Mouse (Mus musculus): ENCODE data around the gene Fam219b. TPM values are rescaled to one million over a fixed set of nuclear protein-coding genes. Genes with fewer than 3 reads are reported as not detected.

Fam219b gene
- total RNA-seq (2014; fragmentation: Nextera tagmentation), result 7.3 and 7.5 TPM in 2 replicates
- 11.4 and 12.6 TPM in 2 replicates for total RNA-seq (2017)

- peak; percentile 94 for ATAC-seq (replicated peaks; ENCODE audit: poor library complexity, severe bottlenecking)
These were observed at the start of gene Fam219b for GRCm38 (mm10) chr9:57537044-57537727. TSS of gene Fam219b (plus strand) at chr9:57537528.

- ATAC-seq (replicated peaks; ENCODE audit: poor library complexity, severe bottlenecking), result peak; percentile 55
These were observed 49.5 kb upstream of the Fam219b start for GRCm38 (mm10) chr9:57487807-57488206.

- ATAC-seq (replicated peaks; ENCODE audit: poor library complexity, severe bottlenecking), result no peak
These were observed 43.8 kb upstream of the Fam219b start for GRCm38 (mm10) chr9:57493532-57493931.

GRCm38 (mm10) chr9:57494970-57495369 lies 42.4 kb upstream of the Fam219b start:
- no peak for ATAC-seq (replicated peaks; ENCODE audit: poor library complexity, severe bottlenecking)

GRCm38 (mm10) chr9:57497236-57497635 lies 40.1 kb upstream of the Fam219b start:
- no peak for ATAC-seq (replicated peaks; ENCODE audit: poor library complexity, severe bottlenecking)

- ATAC-seq (replicated peaks; ENCODE audit: poor library complexity, severe bottlenecking), result no peak
These were observed 38.8 kb upstream of the Fam219b start for GRCm38 (mm10) chr9:57498536-57498935.

- ATAC-seq (replicated peaks; ENCODE audit: poor library complexity, severe bottlenecking), result no peak
These were observed 35.9 kb upstream of the Fam219b start for GRCm38 (mm10) chr9:57501452-57501851.

GRCm38 (mm10) chr9:57501861-57502260 lies 35.5 kb upstream of the Fam219b start:
- ATAC-seq (replicated peaks; ENCODE audit: poor library complexity, severe bottlenecking), result no peak

- no peak for ATAC-seq (replicated peaks; ENCODE audit: poor library complexity, severe bottlenecking)
These were observed 34.3 kb upstream of the Fam219b start for GRCm38 (mm10) chr9:57502911-57503621.

- ATAC-seq (replicated peaks; ENCODE audit: poor library complexity, severe bottlenecking), result peak; percentile 31
These were observed 33.5 kb upstream of the Fam219b start, which contains the start of gene Rpp25 for GRCm38 (mm10) chr9:57503622-57504380. TSS of gene Rpp25 (plus strand) at chr9:57504026.

- peak; percentile 67 for ATAC-seq (replicated peaks; ENCODE audit: poor library complexity, severe bottlenecking)
These were observed 33.0 kb upstream of the Fam219b start for GRCm38 (mm10) chr9:57504381-57504700.

GRCm38 (mm10) chr9:57504891-57505290 lies 32.4 kb upstream of the Fam219b start:
- ATAC-seq (replicated peaks; ENCODE audit: poor library complexity, severe bottlenecking), result no peak

GRCm38 (mm10) chr9:57505700-57506099 lies 31.6 kb upstream of the Fam219b start:
- ATAC-seq (replicated peaks; ENCODE audit: poor library complexity, severe bottlenecking), result 0 out of 2 replicates have a peak, but pooled peaks have one; percentile 17

GRCm38 (mm10) chr9:57510577-57510976 lies 26.8 kb upstream of the Fam219b start:
- ATAC-seq (replicated peaks; ENCODE audit: poor library complexity, severe bottlenecking), result peak; percentile 50

- peak; percentile 39 for ATAC-seq (replicated peaks; ENCODE audit: poor library complexity, severe bottlenecking)
These were observed 20.2 kb upstream of the Fam219b start for GRCm38 (mm10) chr9:57517113-57517512.

GRCm38 (mm10) chr9:57520375-57521055 lies 16.8 kb upstream of the Fam219b start:
- no peak for ATAC-seq (replicated peaks; ENCODE audit: poor library complexity, severe bottlenecking)

GRCm38 (mm10) chr9:57521056-57521911 lies 16.0 kb upstream of the Fam219b start, which contains the start of gene Cox5a:
TSS of gene Cox5a (plus strand) at chr9:57521274.
- ATAC-seq (replicated peaks; ENCODE audit: poor library complexity, severe bottlenecking), result peak; percentile 84

GRCm38 (mm10) chr9:57522114-57522860 lies 15.0 kb upstream of the Fam219b start:
- ATAC-seq (replicated peaks; ENCODE audit: poor library complexity, severe bottlenecking), result no peak

- no peak for ATAC-seq (replicated peaks; ENCODE audit: poor library complexity, severe bottlenecking)
These were observed 14.5 kb upstream of the Fam219b start for GRCm38 (mm10) chr9:57522861-57523246.

All from granulocyte monocyte progenitor cell, adult 5-6 weeks (primary cell).